Mouse (Mus musculus) spleen, adult 18-20 months (tissue): ENCODE results near the gene Gid8.
"Not testable (repeated sequence)": the region's sequence is repeated elsewhere in the genome, so short reads cannot be mapped to it uniquely, and the experiment has no call there.

Experiments used
- DNase-seq, 2 experiments: peaks; one replicate each; pipeline ENCODE4 v3.0.0; 2022; ENCODE audit warnings: mixed read lengths in 2 of 2

The Gid8 gene

DNA sequence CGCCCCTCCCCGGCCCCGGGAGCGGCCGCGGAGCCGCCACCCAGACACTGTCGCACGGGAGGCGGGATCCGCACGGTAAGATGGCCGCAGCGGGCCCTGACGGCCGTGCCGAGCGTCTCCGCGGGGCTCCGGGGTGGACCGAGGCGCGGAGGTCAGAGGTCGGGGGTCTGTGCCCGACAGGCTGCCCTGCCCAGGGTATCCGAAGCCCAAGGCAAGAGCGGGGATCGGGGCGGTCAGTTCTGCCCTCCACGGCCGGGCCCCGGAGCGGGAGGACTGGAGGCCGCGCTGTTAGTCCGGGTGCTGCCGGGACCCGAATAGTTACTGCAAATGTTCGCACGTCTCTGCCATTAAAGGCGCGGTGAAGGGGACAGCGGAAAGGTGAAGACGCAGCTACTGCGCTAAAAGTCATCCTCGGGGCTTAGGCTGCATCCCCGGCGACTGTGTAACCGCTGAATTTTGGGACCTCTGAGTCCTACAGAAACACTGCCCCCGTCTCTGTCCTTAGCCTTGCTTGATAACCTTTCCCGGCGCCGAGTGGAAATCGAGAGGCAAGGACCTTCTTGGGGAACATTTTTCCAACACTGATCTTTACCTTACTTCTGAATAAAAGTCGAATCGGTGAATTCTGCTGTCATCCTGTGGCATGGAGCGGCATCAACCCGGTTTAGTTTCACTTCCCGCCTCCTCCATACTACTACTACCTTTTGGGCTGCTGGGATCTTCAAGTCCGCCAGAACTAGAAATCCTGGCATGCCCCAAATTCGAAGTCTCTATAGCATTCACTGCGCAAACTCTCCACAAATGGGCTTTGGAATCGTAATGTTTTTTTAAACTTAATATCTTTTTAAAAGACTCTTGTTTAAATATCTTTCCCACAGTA is 599 bp downstream of the Gid8 start:
- peak in 1 of 2 experiments; percentile 34 for DNase-seq

DNA sequence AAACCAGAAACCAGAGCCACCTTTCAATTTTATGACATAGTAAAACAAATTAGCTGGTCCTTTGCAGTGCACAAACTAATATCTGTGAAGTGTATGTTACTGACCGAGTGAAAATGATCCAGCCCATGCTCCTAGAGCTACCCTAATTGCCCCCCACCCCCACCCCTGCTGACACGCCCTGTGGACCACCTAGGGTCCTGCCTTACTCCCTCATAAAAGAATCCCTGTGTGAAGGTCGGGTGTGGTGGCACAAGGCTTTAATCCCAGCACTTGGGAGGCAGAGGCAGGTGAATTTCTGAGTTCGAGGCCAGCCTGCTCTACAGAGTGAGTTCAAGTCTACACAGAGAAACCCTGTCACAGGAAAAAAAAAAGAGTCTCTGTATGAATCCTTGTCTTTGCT is 1.6 kb downstream of the Gid8 start:
- DNase-seq, result no peak

DNA sequence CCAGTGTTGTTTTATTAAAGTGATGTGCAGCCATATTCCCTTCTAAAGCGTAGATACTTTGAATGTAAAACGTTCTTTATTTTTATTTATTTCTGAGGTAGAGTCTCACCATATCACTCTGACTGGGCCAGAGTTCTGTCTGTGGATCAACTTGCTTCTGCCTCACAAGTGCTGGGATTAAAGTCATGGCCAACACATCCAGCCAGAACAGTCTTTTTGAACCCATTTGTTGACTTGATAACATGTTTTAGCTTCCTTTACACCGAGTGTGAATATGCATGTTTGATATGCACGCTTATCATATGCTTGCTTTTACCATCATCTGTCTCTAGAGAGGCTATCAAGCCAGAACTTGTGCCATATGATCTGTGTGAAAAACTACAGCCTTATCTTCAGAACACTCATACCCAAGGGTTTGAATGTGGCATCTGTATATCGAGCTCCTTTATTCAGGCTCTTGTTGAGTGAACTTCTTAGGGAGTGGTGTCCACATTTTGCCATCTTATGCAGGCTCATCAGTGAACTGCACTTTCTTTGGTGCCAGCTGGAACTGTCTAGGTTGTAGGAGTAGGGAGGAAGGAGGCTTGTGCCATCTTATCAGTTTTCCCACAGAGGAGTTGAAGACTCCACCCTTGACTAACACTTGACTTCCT is 2.2 kb downstream of the Gid8 start:
- no peak for DNase-seq

GRCm38 (mm10) chr2:180722748-180723147 is 12.8 kb downstream of the Gid8 start:
- DNase-seq, result not testable (repeated sequence)

DNA sequence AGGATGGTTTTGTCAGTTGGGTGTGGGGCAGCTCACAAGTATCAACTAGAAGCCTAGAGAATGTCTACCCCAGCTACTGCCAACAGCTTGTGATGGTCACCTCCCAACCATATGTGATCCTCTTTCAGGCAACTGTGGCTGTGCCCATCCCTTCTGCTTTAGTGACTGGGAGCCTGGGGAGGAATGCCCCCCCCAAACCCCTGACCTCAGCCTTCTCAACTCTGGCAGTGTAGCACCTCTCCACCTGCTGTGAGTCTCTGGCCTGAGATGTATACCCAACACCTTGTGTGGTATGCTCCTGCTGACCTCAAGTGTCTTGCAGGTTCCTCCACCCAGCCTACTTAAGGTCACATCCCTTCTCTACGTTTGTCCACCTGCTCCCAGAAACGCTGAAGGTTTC is 13.9 kb downstream of the Gid8 start:
- no peak for DNase-seq

GRCm38 (mm10) chr2:180724585-180725413 is 14.9 kb downstream of the Gid8 start, which contains the start of gene Slc17a9:
Slc17a9 (plus strand) TSS chr2:180725263.
- peak; percentile 72 to 81 for DNase-seq

DNA sequence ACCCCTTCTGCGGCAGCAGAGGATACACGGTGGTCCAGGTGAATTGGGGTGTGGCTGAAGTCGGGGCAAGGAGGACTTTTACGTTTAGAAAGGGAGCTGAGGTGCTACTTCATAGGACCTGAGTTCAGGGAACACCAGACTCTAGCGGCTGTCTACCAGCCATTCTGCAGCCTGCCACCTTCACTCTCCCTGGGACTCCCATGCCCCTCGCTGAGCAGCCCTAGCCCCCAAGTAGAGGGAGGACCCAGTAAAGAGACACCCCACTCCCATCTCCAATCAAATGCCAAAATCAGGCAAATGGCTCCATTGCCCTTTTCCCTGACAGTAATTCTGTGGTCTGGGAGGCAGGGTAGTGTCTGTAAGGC is 15.5 kb downstream of the Gid8 start:
- DNase-seq, result no peak

DNA sequence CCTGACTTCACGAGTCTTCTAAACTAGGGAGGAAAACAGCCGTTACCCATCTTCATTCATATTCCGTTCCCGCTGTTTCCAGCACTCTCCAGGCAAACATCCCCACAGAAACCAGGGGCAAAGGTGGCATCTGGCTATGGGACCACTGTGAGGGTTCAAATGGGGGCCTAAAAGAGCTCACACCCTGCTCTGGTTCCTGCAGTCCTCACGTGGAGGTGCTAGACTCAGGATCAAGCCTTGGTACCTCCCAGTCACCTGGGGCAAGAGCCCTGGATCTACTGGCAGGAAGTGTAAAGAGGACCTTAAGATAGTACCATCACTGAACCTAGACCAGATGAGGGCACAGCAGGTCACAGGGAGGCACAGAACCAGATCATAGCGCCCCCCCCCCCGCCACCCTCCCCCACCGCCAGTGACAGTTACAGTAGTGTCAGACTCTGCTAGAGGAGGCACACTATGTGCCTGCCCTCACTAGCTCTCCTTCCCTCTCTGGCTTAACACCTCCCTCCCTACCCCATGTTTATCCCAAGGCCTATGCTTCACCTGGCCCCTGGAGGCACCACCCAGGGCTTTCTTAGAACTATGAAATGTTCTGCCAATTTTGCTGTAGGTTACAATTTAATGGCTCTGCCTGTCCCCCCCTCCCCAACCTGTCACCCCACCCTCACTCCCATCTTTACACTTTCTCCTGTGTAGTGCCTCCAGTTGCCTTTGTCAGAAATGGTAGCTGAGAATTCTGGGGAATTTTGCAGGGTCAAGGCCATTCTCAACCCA is 16.1 kb downstream of the Gid8 start:
- DNase-seq, result no peak

GRCm38 (mm10) chr2:180726658-180727442 is 16.9 kb downstream of the Gid8 start:
- peak; percentile 60 to 62 for DNase-seq

GRCm38 (mm10) chr2:180727613-180728021 is 17.7 kb downstream of the Gid8 start:
- no peak for DNase-seq

- peak in 1 of 2 experiments; percentile 46 for DNase-seq
Observed at GRCm38 (mm10) chr2:180731036-180731435, 21.1 kb downstream of the Gid8 start.

GRCm38 (mm10) chr2:180731984-180732383 is 22.1 kb downstream of the Gid8 start:
- no peak for DNase-seq

DNA sequence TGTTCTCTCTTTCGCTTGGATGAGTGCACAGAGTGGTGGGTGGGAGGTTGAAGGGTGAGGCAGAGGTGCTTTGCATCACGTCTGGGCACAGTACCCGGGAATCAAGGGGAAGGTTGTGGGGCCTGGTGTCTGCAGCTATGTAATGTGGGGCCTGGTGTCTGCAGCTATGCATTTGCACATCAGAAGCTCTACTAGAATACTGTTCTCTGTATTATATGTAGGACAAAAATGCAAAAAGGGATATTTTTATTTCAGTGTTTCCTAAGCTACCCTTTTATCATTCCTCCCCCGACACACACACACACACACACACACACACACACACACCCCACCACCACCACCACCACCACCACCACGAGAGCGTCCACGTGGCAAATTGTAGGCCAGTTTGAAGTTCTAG is 25.3 kb downstream of the Gid8 start:
- no peak for DNase-seq

DNA sequence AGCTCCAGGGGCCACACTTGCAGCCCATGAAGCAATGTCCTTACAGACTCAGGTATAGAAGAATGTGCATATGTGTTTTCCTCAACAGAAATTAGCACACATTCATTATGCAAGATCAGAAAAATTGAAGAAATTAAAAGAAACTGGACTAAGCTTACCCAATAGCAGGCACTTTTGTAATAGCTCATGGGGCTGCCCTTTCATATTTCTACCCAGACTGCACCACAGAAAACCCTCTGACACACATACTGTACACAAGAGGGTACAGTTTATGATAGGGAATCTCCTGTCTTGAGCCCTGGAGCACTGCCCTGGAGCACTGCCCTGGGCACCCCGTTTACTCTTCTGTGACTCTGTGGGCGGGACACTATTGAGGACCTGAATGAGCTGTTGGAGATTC is 28.1 kb downstream of the Gid8 start:
- no peak for DNase-seq

DNA sequence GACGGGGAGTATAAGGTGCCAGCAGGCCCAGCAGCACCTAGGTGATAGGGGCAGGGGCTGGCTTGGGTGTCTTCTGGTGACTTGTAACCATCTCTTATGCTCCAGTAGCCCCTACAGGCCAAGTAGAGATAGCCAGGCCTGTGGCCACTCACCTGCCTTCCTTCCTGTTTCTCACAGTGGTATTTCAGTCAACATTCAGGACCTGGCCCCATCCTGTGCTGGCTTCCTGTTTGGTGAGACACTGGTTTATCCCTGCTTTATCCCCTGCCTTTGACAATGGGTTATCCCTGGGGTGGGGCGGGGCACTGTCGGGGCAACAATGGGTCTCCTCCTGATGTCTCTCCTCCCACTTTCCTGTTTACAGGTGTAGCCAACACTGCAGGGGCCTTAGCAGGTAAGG is 30.4 kb downstream of the Gid8 start:
- DNase-seq, result no peak

DNA sequence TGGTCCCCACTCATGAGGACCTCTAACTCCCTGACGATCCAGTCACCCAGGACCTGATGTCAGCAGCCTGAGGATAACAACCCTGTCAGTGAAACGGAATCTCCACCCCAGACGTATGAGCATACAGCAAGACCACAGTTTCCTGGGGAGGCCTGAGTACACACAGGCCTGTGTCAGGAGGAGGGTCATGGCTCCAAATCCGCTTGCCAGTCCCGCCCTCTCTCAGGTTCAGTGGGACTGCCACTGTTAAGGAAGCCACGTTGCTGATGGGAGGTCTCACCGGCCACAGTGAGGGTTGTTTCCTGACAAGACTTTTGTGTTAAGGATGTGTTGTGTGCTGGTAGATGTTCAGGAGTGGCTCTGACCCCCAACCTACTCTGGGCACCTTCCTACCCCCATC is 31.5 kb downstream of the Gid8 start:
- no peak for DNase-seq

- DNase-seq, result no peak
Observed at GRCm38 (mm10) chr2:180742820-180743219, 32.9 kb downstream of the Gid8 start.

DNA sequence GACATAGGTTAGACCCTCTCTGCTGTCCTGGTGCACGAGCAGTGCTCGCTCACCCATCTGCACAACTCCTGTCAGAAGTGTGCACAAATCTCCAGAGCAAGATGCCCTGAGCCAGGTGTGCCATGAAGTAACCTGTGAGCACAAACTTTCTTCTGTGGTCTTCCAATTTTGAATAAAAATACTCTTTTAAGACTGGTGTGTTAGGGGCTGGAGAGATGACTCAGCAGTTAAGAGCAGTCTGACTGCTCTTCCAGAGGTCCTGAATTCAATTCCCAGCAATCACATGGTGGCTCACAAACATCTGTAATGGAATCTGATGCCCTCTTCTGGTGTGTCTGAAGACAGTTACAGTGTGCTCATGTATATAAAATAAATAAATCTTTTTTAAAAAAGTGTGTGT is 33.4 kb downstream of the Gid8 start:
- no peak for DNase-seq

DNA sequence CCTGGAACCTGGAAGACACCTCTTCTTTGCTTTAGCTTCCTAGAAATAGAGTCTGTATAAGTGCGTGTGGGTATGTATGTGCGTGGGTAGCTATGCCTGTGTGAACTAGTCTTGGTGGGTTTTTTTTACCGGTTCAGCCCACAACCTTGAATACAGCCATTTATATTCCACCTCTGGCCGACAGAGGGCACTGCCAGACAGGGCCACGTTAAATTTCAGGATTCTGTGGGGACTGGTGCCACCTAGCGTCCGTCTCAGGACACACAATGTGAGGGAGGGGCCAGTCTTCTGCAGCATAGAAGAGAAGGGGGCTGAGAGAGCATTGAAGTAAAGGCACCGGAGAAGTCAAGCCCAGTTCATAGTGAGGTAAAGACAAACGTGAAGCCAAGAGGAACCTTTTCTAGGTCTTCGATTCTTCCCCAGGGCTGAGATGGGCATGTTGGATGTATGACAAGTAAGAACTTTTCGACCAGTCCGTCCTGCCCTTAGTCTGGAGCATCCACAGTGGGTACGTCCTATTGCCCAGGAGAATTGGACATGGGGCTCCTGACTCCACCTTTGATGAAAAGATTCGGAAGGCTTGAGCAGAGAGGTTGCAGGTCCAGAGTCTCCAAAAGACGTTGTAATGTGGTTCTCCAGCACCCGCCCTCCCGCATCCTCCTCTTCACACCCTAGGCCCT is 35.5 kb downstream of the Gid8 start:
- DNase-seq, result peak; percentile 68 to 88

- no peak for DNase-seq
Observed at GRCm38 (mm10) chr2:180746569-180747192, 36.8 kb downstream of the Gid8 start.

- DNase-seq, result no peak
Observed at GRCm38 (mm10) chr2:180748904-180749303, 39.0 kb downstream of the Gid8 start.
